Mouse (Mus musculus): ENCODE measurements at regions not wholly inside any gene's neighbourhood (a gene's known extent, or its start where the extent isn't known, plus 50 kb on each side); places are given as distances from the start of the nearest gene placed in this dataset.
A peak's percentile ranks its signal among the peaks of the same experiment; 100 is the strongest.

DNA sequence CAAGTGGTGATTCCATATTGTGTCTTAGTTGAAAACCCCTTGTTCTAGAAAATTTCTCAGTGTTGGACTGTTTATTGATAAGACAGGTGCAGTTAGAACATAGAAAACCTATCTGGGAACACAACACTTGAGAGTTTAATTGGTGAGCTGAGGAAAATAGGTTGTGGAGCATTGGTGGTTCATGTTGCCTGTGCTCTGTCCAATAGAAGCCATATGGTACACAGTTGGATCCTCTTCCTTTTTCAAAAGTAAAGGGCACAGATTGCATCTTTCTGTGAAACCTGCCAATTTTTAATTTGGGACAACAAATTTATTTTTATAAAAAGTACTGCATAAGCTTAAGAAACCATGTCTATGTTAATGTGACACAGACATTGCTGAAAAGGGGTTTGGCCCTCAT is 1499.8 kb downstream of the Cntnap5b start:
- peak; percentile 27 for DNase-seq

- no peak for DNase-seq
These were observed 1501.1 kb downstream of the Cntnap5b start for GRCm38 (mm10) chr1:101273633-101274032.

GRCm38 (mm10) chr1:101285416-101285815 is 1512.9 kb downstream of the Cntnap5b start:
- DNase-seq = no peak
